Mouse (Mus musculus) regulatory T cell (primary cell): ENCODE data around the gene Chmp4b.

Source experiments
- in situ Hi-C: fragments of 300-600 bp; cut with MboI, MseI; formaldehyde crosslinking; loops from one replicate; pipeline ENCODE4 v1.15.1; 2025; ENCODE audit warnings: high pct_unique_total_duplicates

The Chmp4b gene

GRCm38 (mm10) chr2:154717081-154717480 lies 65.6 kb downstream of the Chmp4b start:
- in situ Hi-C loops, result no loop called here

DNA sequence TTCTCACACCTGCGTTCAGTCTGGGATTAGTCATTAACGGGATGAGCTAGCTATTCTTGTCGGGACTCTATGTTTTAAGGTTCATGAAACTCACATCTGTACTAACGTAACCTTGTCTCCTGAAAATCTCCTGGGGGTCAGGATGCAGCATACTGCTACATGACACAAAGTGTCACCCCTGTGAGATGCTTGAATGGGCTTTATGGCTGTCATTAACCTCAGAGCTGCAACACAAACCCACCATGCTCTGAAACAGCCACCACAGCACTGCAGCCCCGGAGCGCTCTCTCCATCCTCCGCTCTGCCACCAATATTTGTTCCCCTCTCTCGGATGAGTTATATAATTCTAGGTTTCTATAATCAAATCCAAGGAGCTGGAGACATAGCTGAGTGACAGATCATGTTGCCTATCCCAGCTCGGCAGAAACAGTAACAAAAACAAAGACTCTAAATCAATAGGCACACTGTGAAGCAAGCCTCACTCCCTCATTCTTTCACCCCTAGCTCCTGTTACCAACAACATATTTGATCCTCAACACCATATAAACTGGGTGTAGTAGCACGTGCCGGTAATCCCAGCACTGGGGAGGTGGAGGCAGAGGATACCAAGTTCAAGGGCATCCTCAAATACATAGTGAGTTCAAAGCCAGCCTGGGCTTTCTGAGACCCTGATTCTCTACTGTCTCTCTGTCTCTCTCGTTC lies 67.5 kb downstream of the Chmp4b start:
- in situ Hi-C loops, result no loop called here

DNA sequence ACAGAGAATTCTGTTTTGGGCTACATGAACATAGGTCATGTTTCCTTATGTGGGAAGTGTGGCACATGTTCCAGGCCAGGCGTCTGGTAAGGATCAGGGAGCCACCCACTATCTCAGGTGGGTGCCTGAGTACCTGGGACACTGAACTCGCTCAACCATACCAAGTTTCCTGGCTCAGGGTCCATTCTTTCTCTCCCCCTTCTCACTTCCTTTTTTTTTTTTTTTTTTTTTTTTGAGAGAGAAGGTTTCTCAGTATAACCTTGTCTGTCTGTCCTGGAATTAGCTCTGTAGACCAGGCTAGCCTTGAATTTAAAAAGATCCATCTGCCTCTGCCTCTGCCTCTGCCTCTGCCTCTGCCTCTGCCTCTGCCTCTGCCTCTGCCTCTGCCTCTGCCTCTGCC lies 68.8 kb downstream of the Chmp4b start:
- in situ Hi-C loops, result loop anchor here (5.0 kb wide), 1 partner anchor 42 kb away; no protein-coding TSS in a partner anchor

DNA sequence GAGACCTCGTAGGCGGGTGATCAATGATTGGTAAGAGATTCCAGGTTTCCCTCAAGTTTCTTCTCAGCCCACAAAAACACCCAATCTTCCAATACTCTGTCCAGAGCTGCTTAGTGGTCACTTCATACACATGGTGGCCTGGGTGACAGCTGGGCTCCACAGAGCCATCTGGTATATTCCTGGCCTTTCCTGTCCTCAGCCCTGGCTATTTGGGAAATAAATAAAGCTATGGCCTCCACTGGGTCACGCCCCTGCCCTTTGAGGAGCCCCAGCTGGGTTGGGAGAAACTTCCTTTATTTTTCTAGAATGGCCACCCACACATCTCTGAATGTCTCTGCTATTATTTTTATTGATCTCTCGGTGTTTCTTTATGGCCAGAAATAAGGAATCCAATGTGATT lies 72.0 kb downstream of the Chmp4b start:
- in situ Hi-C loops, result loop anchor here (5.0 kb wide), 1 partner anchor 39 kb away; no protein-coding TSS in a partner anchor

DNA sequence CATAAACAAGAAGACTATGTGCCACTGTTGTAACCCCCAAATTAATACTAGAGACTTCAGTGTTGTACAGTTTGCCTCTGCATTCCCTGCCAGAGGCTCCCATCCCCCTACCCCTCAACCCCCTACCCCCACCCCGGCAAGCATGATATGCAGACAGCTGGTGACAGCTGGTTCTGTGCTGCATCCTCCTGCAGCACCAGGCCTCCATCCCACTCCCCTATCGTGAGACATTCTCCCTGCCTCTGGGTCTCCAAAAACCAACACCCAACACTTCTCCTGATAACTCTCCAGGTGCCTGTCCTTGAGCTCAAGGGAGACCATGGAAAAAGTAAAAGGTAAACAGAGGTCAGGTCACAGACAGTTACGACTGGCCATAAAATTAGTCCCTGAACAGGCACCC lies 78.2 kb downstream of the Chmp4b start:
- in situ Hi-C loops, result no loop called here

- in situ Hi-C loops, result no loop called here
These were observed 79.3 kb downstream of the Chmp4b start for GRCm38 (mm10) chr2:154730841-154731240.

GRCm38 (mm10) chr2:154731916-154732315 lies 80.4 kb downstream of the Chmp4b start:
- in situ Hi-C loops, result no loop called here

GRCm38 (mm10) chr2:154732503-154733141 lies 81.1 kb downstream of the Chmp4b start:
- in situ Hi-C loops, result no loop called here

- in situ Hi-C loops, result no loop called here
These were observed 83.5 kb downstream of the Chmp4b start for GRCm38 (mm10) chr2:154734977-154735376.

DNA sequence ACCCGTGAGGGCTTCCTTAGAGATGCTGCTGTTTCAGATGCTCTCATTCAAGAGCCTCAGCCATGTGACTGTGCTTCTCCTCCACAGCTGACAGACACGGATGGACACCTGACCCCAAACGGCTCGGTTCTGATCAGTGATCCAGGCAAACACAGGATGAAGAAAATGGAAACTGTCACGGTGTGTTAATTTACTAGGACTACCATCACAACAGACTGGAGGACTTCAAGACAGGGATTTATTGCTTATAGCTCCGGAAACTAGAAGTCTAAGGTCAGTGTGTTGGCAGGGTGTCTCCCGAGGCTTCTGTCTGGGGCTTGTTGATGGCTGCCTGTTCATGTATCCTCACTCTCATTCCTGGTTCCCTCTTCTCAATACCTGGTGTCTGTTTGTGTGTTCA lies 83.9 kb downstream of the Chmp4b start:
- in situ Hi-C loops, result no loop called here

- in situ Hi-C loops, result no loop called here
These were observed 84.5 kb downstream of the Chmp4b start for GRCm38 (mm10) chr2:154735986-154736385.

DNA sequence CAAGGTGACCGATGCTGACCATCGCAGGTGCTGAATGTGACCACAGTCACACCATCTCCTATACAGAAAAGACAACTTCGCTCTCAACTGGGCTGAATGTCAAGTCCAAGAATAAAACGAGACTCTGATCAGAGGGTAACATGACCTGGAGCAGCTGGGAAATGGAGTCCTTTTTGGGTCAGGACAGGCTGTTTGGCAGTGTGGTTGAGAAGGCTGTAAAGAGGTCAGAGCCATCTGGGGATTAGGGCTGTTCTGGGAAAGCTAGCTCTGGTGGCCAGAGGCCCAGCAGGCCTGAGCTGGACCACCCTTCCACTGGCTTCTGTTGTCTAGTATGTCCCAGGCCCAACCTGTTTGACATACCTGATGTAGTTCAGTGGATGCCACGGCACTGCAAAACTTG lies 87.1 kb downstream of the Chmp4b start:
- in situ Hi-C loops, result no loop called here

DNA sequence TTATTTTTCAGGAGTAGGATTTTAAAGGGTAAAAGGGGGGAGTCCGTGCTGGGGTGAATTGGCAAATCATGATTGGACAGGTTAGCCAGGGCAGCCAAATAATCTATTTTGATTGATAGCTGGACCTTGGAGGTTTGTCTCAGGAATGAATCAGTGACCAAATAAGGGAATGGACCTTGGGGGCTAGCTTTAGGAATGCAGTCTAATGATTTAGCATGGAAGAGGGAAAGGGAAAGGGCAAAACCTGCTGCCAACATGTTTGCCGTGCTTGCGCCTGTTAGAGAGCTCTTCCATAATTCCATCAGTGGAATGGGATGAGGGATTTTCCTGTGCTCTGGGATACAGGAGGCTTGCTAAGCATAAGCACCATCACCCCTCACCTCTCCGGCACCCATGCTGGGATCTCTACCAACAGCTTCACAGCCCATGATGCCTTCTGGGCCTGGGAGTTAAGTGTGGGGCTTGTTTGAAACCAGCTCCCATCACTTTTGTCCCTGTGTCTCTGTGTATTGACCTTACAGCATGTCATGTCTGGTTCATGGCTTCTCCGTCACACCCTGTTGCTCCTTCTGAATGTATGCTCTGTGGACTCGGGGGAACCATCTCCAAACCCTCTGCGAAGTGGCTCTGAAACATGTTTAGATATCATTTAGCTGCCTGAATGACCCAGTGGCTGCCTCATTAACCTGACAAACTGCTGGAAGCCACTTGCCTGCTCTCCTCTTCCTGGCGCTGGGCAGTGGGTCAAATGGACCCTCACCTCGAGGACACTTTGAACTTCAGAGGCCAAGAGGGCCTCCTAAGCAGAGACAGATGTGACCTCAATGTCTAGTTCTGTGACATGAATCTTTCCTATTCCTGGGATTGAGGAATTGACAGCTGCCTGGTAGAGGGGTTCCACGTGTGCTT lies 91.7 kb downstream of the Chmp4b start:
- in situ Hi-C loops, result no loop called here

DNA sequence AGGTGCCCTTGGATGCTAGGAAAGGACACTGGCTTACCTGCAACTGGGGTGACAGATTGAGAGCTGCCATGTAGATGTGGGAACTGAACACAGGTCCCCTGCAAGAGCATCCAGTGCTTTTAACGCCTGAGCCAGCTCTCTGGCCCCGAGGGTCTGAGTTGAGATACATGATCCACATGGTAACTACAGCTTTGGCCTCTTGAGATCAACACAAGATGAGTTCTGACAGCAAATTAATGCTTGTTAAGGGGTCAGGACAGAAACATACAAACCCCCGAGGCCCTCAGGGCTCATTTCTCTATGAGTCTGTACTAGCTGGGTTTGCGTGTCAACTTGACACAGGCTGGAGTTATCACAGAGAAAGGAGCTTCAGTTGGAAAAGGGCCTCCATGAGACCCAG lies 92.4 kb downstream of the Chmp4b start:
- in situ Hi-C loops, result no loop called here
